Mouse (Mus musculus): ENCODE data around the gene Crcp. TPM values are rescaled to one million over a fixed set of nuclear protein-coding genes. Genes with fewer than 3 reads are reported as not detected.
A peak's percentile ranks its signal among the peaks of the same experiment; 100 is the strongest.
"Not testable (repeated sequence)": the region's sequence is repeated elsewhere in the genome, so short reads cannot be mapped to it uniquely, and the experiment has no call there.

Gene Crcp
- polyA plus RNA-seq, 1 experiment: 30.1 TPM

GRCm38 (mm10) chr5:130023067-130023766 is 5.9 kb upstream of the Crcp start:
- TF ChIP-seq POLR2A (IDR thresholded peaks at IDR 0.05; ENCODE audit: borderline replicate concordance, low read depth, low read length) (no peak), CTCF (IDR thresholded peaks at IDR 0.05; ENCODE audit: low read depth, low read length) (no peak)
- Histone ChIP-seq H3K27ac (ENCODE audit: insufficient read depth, low read depth, low read length) (no peak overlapping the region), H3K4me1 (ENCODE audit: control insufficient read depth, insufficient read depth, low read length) (peaks cover 4% of the 10 kb centered on the region; the same call in 1 of the 2 replicates), H3K4me3 (ENCODE audit: insufficient read depth, low read length) (peak overlapping the region; percentile 77; the same call in 1 of the 2 replicates)

GRCm38 (mm10) chr5:130023767-130024539 is 5.1 kb upstream of the Crcp start:
- Histone ChIP-seq H3K27ac (ENCODE audit: insufficient read depth, low read depth, low read length) (peak overlapping the region; percentile 51), H3K4me3 (ENCODE audit: insufficient read depth, low read length) (peak overlapping the region; percentile 77), H3K4me1 (ENCODE audit: control insufficient read depth, insufficient read depth, low read length) (peaks cover 6% of the 10 kb centered on the region; the same call in 1 of the 2 replicates)
- no peak for TF ChIP-seq POLR2A (IDR thresholded peaks at IDR 0.05; ENCODE audit: borderline replicate concordance, low read depth, low read length)
- peak; percentile 97 for TF ChIP-seq CTCF (IDR thresholded peaks at IDR 0.05; ENCODE audit: low read depth, low read length)

- peaks cover 14% of the 10 kb centered on the region for H3K4me1 ChIP-seq (ENCODE audit: control insufficient read depth, insufficient read depth, low read length)
- no peak overlapping the region for H3K4me3 ChIP-seq (ENCODE audit: insufficient read depth, low read length)
- no peak overlapping the region for H3K27ac ChIP-seq (ENCODE audit: insufficient read depth, low read depth, low read length)
- TF ChIP-seq POLR2A (IDR thresholded peaks at IDR 0.05; ENCODE audit: borderline replicate concordance, low read depth, low read length) (no peak), CTCF (IDR thresholded peaks at IDR 0.05; ENCODE audit: low read depth, low read length) (no peak)
Observed at GRCm38 (mm10) chr5:130027134-130027533, 2.0 kb upstream of the Crcp start.

DNA sequence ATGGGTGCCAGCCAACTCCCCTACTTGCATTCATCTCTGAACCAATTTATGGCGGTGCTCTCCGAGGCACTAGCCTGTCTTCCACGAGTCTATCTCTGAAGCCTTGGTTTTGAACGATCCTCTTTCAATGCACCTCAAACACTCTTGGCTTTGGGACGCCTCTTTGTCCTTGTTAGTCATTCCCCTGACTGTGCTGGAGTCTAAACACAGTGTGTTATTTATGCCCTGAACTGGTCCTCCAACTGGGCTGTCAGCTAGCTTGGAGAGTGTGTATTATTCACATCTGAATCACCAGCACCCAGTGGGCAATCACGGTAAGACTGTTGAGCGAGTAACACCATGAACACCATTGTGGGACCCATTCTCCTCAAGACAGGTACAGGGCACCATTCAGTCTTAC is 1.4 kb upstream of the Crcp start:
- Histone ChIP-seq H3K27ac (ENCODE audit: insufficient read depth, low read depth, low read length) (no peak overlapping the region), H3K4me3 (ENCODE audit: insufficient read depth, low read length) (no peak overlapping the region), H3K4me1 (ENCODE audit: control insufficient read depth, insufficient read depth, low read length) (peaks cover 18% of the 10 kb centered on the region)
- TF ChIP-seq POLR2A (IDR thresholded peaks at IDR 0.05; ENCODE audit: borderline replicate concordance, low read depth, low read length) (no peak), CTCF (IDR thresholded peaks at IDR 0.05; ENCODE audit: low read depth, low read length) (no peak)

- TF ChIP-seq POLR2A (IDR thresholded peaks at IDR 0.05; ENCODE audit: borderline replicate concordance, low read depth, low read length) (no peak), CTCF (IDR thresholded peaks at IDR 0.05; ENCODE audit: low read depth, low read length) (no peak)
- Histone ChIP-seq H3K27ac (ENCODE audit: insufficient read depth, low read depth, low read length) (no peak overlapping the region), H3K4me1 (ENCODE audit: control insufficient read depth, insufficient read depth, low read length) (peaks cover 25% of the 10 kb centered on the region), H3K4me3 (ENCODE audit: insufficient read depth, low read length) (no peak overlapping the region)
Observed at GRCm38 (mm10) chr5:130031410-130032390, 2.6 kb downstream of the Crcp start.

DNA sequence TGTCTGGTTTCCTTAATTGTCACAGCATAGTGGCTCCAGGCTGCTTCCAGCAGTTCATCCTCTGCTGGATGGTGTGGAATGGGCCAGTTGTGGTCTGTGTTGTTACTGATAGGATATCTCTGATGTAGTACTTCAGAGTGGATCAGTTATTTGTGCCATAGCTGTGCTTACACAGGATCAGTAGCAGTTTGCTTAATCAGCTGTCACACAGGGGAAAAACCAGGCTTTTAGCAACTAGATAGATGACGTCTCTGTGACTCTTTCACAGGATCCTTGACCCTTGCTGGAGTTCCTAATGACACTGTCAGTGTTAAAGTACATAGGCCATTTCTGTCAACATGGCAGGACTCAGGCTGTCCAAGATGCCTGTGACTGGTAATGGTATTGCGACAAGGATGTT is 4.8 kb downstream of the Crcp start:
- Histone ChIP-seq H3K4me3 (ENCODE audit: insufficient read depth, low read length) (no peak overlapping the region), H3K4me1 (ENCODE audit: control insufficient read depth, insufficient read depth, low read length) (peaks cover 24% of the 10 kb centered on the region), H3K27ac (ENCODE audit: insufficient read depth, low read depth, low read length) (no peak overlapping the region)
- no peak for TF ChIP-seq CTCF (IDR thresholded peaks at IDR 0.05; ENCODE audit: low read depth, low read length)
- TF ChIP-seq POLR2A (IDR thresholded peaks at IDR 0.05; ENCODE audit: borderline replicate concordance, low read depth, low read length): no peak

GRCm38 (mm10) chr5:130036300-130036699 is 7.2 kb downstream of the Crcp start:
- peaks cover 20% of the 10 kb centered on the region for H3K4me1 ChIP-seq (ENCODE audit: control insufficient read depth, insufficient read depth, low read length)
- H3K4me3 ChIP-seq (ENCODE audit: insufficient read depth, low read length); H3K27ac ChIP-seq (ENCODE audit: insufficient read depth, low read depth, low read length): not testable (repeated sequence)

DNA sequence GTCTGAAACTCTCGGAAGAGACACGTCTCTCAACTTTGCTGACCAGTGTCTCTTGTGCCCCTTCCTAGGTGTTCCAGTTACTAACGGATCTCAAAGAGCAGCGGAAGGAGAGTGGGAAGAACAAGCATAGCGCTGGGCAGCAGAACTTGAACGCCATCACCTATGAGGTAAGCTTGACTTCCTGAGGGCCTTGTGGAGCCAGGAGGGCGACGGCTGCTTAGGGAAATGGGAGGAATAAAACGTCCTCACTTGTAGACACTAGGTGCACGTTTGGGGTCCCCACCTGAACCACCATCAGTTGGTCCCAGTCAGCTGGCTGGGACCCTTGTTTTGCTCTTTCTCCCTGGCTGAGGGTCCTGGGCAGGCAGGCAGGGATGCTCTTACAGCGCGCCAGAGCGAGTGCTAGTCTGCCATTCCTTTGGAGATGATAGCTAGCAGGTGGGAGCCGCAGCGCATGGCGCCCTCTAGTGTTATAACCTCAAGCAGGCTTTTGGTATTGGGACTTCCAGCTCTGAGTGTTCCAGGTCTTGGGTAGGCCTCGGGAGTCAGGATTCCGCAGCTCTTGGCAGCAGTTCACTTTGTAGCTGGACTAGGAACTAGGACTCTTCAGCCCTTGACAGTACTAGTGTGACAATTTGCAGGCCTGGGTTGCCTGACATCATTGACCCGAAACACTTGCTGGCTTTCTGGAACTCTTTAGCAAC is 8.8 kb downstream of the Crcp start:
- TF ChIP-seq POLR2A (IDR thresholded peaks at IDR 0.05; ENCODE audit: borderline replicate concordance, low read depth, low read length) (no peak), CTCF (IDR thresholded peaks at IDR 0.05; ENCODE audit: low read depth, low read length) (peak; percentile 79)
- no peak overlapping the region for H3K27ac ChIP-seq (ENCODE audit: insufficient read depth, low read depth, low read length)
- peaks cover 11% of the 10 kb centered on the region for H3K4me1 ChIP-seq (ENCODE audit: control insufficient read depth, insufficient read depth, low read length)
- H3K4me3 ChIP-seq (ENCODE audit: insufficient read depth, low read length): no peak overlapping the region

GRCm38 (mm10) chr5:130040797-130041196 is 11.7 kb downstream of the Crcp start:
- Histone ChIP-seq H3K4me1 (ENCODE audit: control insufficient read depth, insufficient read depth, low read length) (peaks cover 5% of the 10 kb centered on the region), H3K27ac (ENCODE audit: insufficient read depth, low read depth, low read length) (no peak overlapping the region), H3K4me3 (ENCODE audit: insufficient read depth, low read length) (no peak overlapping the region)
- no peak for TF ChIP-seq CTCF (IDR thresholded peaks at IDR 0.05; ENCODE audit: low read depth, low read length)
- no peak for TF ChIP-seq POLR2A (IDR thresholded peaks at IDR 0.05; ENCODE audit: borderline replicate concordance, low read depth, low read length)

Measured in bone marrow macrophage, adult 2 months (primary cell).